Mouse (Mus musculus) adrenal gland, postnatal 25 days (tissue): ENCODE results near the gene B3gnt2. TPM values are rescaled to one million over a fixed set of nuclear protein-coding genes. Genes with fewer than 3 reads are reported as not detected.
"Not testable (repeated sequence)": the region's sequence is repeated elsewhere in the genome, so short reads cannot be mapped to it uniquely, and the experiment has no call there.

Experiments used
- DNase-seq: peaks from one replicate; pipeline ENCODE4 v3.0.0; 2021; ENCODE audit warnings: mixed read lengths
- total RNA-seq: library from RNA; stranded (reverse); gene quantifications from 2 replicates; pipeline ENCODE4 v1.2.3, GENCODE M21; 2021

B3gnt2 gene
- total RNA-seq, 1 experiment from 2014 or later, result 70.3 TPM

GRCm38 (mm10) chr11:22774821-22775220 lies 85.9 kb downstream of the B3gnt2 start:
- no peak for DNase-seq

DNA sequence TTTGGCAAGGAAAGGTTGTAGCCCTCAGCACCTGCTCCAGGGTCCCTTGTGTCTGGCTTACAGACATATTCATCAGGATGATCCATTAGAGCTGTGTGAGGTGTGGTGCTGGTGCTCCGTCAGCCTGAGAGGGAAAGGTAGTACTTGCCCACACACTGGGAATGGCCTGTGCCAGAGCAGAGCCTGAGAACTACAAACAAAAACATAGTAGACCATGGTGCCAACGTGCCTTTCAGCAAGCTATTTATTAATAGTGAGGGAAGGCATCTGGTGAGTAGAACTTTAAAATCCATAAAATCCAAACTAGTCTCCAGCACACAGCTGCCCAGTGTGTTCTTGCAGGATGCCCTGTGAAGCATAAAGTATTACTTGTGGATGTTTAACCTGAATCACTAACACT lies 94.5 kb downstream of the B3gnt2 start:
- DNase-seq, result no peak

GRCm38 (mm10) chr11:22765425-22765824 lies 95.3 kb downstream of the B3gnt2 start:
- no peak for DNase-seq

- DNase-seq, result no peak
Observed at GRCm38 (mm10) chr11:22763556-22764295, 97.0 kb downstream of the B3gnt2 start.

DNA sequence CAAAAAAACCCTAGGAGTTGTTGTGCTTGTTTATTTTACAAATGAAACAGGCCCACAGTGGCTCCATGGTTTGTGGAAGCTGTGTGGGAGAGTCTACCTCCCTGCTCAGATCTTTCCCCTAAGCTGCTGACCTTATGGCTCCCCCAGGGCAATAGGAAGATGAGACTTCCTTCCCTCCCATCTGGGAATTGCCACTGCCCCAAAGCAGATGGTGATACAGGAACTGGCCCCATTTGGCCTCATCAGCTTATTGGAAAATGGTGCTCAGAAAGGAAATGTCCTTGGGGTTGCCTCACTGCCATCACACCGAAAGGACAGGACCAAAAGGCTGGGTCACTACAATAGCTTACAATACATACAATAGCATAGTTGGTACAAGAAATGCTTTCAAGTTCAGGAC lies 97.7 kb downstream of the B3gnt2 start:
- no peak for DNase-seq

DNA sequence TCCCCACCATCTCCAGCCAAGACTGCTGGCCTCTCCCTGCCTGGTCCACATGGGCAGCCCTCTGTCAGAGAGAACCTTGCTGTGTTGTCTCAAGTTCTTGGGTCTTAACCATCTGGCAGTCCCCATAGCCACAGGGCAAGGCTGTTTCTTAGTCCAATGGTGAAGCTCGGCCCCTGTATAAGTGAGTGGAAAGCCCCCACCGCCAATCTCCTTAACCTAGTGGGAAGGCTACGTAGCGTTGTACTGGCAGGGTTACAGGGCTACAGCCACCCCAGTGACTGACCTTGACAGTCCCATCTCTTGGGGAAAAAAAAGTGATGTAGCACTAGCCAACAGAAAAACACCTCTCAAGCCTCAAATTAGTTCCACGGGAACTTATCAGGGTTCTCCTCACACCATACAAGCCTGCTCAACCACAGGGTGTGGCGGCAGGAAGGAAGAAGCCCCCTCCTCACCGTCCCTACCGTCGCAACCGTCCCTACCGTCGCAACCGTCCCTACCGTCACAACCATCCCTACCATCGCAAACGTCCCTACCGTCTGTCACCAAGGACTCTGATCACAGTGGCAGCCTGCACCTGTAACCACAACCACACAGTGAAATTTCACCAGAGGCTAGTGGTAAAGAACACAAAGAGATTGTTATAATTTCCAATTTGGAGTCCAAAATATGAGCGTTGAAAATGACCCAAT lies 98.4 kb downstream of the B3gnt2 start:
- DNase-seq, result no peak

DNA sequence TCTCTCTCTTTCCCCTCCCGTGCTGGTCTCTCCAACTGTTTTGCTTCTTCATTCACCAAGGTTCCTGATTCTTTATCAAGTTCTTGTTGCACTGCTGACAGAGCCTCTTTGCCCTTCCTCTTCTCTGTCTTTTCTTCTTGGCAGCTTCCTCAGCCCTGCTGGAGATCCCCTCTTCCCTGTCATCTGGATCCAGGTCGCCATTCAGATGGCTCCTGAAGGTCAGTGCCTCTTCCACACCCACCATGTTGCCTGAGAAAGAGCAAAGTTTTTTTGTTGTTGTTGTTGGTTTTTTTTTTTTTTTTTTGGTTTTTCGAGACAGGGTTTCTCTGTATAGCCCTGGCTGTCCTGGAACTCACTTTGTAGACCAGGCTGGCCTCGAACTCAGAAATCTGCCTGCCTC lies 101.0 kb downstream of the B3gnt2 start:
- DNase-seq, result no peak

- no peak for DNase-seq
Observed at GRCm38 (mm10) chr11:22756168-22756980, 104.4 kb downstream of the B3gnt2 start.

DNA sequence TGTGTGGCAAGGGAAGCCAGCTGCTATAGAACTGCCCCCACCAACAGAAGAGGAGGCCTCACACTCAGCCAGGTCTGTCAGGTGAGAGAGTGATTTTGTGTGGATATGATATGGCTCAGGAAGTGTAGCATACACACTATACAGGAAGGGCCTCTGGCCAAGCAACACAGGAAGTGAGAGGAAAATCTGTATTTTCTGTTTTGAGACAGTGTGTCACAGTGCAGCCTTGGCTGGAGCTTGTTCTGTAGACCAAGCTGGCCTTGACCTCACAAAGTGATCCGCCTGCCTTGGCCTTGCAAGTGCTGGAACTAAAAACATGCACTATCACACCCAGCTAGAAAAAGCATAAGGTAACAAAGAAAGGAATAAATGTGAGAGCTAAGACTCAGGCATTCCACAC lies 105.6 kb downstream of the B3gnt2 start:
- DNase-seq, result peak; percentile 50

GRCm38 (mm10) chr11:22752596-22752995 lies 108.2 kb downstream of the B3gnt2 start:
- no peak for DNase-seq

DNA sequence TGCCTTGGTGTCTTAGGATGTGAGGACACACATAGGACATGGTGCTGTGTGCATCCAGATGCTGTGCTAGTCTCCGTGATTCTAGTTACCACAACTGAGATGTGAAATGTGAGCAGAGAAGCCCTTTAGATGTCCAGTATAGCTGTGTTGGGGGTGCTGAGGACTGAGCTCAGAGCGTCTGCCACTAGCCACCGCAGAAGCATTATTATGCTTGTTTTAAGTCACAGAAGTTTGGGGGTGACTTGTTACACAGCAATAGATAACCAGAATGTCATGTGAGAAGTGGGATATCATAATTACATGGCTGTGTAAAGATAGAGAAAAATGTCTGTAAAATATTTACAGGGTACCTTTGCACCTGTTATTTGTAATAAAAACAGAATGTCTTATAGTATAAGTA lies 109.2 kb downstream of the B3gnt2 start:
- DNase-seq, result no peak

DNA sequence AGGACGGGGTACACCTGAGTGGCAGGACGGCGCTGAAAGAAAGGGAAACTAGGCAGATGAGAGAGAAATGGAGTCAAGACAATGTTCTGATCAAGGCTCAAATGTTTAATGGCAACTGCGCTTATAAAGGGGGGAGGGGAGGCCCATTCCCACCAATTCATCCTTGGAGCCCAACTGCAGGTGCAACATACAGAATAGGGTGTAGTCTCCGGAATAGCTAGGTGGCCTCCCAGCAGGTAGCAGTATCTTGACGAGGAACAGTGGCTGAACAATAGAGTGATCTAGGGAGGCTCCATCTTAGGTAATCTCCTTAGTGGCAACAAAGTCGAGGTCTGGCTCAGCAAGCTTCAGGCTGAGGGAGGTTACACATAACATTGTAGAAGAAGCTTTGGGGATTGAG lies 113.4 kb downstream of the B3gnt2 start:
- DNase-seq, result no peak

DNA sequence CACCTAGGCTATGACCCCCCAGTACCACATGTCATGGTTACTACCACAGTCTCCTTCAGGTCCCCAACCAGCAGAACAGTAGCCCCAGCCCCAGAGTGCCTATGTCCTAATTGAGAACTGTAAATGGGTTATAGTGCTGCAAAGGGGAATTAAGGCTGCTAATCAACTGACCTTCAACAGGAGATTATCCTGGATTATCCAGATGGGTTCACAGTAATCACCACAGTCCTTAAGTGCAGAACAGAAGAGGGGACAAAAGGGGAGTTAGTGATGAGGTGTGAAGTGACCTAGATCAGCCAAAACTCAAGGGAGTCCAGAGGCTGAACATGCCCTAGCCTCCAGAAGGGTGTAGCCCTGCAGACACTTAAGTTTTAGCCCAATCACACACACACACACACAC lies 115.4 kb downstream of the B3gnt2 start:
- DNase-seq, result no peak

GRCm38 (mm10) chr11:22743561-22744269 lies 117.0 kb downstream of the B3gnt2 start:
- DNase-seq, result no peak

DNA sequence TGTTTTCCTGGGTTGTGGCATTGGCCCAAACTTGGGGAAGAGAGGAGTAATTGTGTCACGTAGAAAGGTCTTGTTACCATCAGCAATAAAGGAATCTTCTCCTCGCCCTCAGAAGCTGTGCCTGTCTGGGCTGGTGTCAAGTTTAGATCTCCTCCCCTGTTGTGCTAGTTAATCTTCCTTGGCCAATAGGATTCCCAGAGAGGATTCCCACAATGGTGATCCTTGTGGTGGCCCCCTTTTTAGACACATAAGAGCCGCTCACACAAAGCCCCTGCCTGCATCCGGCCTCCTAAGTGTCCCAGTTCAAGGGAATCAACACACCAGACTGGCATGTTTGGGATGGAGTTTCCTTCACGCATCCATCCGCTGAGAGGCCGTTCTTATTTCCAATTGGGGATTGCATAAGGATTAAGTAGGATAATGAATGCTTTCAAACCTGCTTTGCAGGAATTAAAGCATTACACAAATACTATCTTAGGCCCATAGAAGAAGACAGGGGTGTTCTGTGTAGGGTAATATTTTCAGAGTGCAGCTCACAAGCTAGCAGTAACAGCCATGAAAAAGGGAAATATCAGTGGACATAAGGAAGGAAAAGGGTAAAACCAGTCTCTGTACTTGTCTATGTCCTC lies 118.6 kb downstream of the B3gnt2 start:
- no peak for DNase-seq

DNA sequence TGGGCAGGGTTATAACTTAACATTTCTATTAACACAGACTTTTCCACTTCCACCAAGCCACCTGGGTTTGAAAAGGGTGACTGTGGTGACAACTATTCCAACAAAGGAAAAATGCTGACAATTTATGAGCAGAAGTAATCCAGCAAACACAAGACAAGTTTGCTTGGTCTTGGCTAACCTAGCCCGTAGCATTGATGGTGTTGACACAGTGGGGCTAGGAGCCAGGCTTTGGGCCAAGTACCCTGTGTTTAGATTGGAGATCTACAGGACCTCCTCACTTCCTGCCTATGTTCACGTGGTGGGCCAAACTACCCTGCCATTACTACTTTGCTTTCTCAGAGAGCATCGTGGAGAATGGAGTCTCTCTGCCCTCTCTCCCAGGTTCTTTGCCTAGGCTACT lies 119.3 kb downstream of the B3gnt2 start:
- DNase-seq, result no peak

- DNase-seq, result no peak
Observed at GRCm38 (mm10) chr11:22739497-22740288, 121.1 kb downstream of the B3gnt2 start.

GRCm38 (mm10) chr11:22736521-22737225 lies 124.1 kb downstream of the B3gnt2 start:
- no peak for DNase-seq

DNA sequence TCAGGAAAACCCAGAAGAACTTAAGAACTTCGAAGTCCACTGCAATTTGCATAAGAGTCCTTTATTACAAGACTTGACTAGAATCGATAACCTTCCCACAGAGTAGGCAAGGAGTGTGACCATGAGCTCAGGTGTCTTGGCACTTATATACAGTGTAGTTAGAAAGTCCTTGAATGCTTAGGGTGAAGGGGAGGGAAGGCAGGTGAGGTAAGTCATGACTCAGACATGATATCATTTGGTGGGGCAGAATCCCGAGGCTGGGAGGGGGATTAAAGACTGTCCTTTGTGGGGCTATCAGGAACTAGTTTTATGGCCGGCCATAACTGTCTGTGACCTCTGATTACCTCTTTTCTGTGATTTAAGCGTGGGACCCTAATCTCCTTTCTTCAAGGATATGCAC lies 125.6 kb downstream of the B3gnt2 start:
- not testable (repeated sequence) for DNase-seq

DNA sequence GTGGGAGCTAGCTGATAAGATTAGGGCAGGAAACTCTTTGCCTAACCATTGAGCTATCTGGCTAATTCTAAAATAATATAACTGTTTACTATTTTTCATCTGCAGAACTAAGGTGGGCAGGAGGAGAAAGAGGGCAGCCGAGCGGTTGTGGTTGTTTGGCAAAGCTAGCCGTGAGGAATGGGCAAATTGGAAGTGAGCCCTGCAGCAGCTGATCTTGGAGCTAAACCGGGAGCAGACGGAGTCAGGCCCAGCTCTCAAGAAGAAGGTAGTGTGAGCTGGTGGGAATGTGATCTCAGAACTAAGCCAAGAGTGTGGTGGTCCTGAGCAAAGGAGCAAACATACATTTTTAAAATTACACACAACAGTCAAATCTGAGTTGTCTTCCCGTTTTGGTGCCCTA lies 126.8 kb downstream of the B3gnt2 start:
- DNase-seq, result no peak
